Mouse (Mus musculus): ENCODE data around the gene Slc24a3. TPM values are rescaled to one million over a fixed set of nuclear protein-coding genes. Genes with fewer than 3 reads are reported as not detected.

Slc24a3 gene
- total and polyA plus RNA-seq, 3 experiments: not detected

DNA sequence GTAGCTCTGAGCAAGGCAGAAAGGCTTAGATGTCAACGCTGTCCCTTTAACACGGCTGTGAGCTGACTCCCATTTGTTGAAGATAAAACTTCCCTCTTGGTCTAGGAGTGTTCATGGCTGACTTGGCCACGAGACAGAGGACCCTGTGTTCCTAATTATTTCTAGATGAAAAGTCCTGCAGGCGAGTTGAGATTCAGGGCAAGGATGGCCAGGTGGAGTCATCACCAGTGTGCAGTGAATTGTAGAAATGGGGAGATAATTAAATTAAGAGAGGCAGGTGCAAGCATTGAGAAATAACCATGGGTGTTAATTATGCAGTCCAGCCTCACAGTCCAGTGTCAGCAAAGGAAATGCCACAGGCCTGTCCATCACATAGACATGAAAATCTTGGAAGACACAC lies 158.3 kb downstream of the Slc24a3 start:
- H3K27me3 ChIP-seq (ENCODE audit: control insufficient read depth in 1 of 2, insufficient read depth in 2 of 2, low read length in 2 of 2): no peaks in the 10 kb centered on the region
- no peak for DNase-seq (ENCODE audit: low read depth, low spot score)
- H3K4me3 ChIP-seq (ENCODE audit: control insufficient read depth in 1 of 2, insufficient read depth in 1 of 2, low read depth in 2 of 2, low read length in 2 of 2): no peak overlapping the region
- no peaks in the 10 kb centered on the region for H3K79me2 ChIP-seq (ENCODE audit: control insufficient read depth, insufficient read depth, low read length, poor library complexity)
- no peak overlapping the region for H3K27ac ChIP-seq (ENCODE audit: control insufficient read depth, low read depth, low read length)
- no peak for TF ChIP-seq POLR2AphosphoS2 (IDR thresholded peaks at IDR 0.05; ENCODE audit: low read length)
- H3K9me3 ChIP-seq (replicated peaks; ENCODE audit: insufficient read depth, low read length): no peaks in the 10 kb centered on the region
- no peaks in the 10 kb centered on the region for H3K4me1 ChIP-seq (ENCODE audit: control insufficient read depth in 1 of 2, insufficient read depth in 2 of 2, low read length in 2 of 2)
- H3K36me3 ChIP-seq (ENCODE audit: control insufficient read depth in 1 of 2, insufficient read depth in 2 of 2, low read length in 2 of 2): no peaks in the 10 kb centered on the region
- H3K9ac ChIP-seq (ENCODE audit: control insufficient read depth, low read depth, low read length, poor library complexity, severe bottlenecking): no peak overlapping the region

DNA sequence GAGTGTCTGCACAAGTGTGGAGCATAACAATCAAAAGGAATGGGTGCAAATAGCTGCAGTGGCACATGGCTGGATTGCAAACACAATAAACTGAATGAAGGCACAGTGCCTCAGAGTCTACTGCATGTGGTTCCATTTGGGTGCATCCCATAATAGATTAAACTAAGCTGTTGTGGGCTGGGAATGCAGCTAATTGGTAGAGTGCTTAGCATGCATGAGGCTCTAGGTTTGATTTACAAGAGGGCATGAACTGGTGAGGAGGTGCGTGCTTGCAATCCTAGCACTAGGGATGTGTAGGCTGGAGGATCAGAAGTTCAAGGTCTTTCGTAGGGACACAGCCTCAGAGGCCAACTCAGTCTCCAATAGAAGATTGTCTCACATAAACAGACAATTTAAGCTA lies 159.0 kb downstream of the Slc24a3 start:
- Histone ChIP-seq H3K27ac (ENCODE audit: control insufficient read depth, low read depth, low read length) (no peak overlapping the region), H3K27me3 (ENCODE audit: control insufficient read depth in 1 of 2, insufficient read depth in 2 of 2, low read length in 2 of 2) (no peaks in the 10 kb centered on the region), H3K9me3 (replicated peaks; ENCODE audit: insufficient read depth, low read length) (no peaks in the 10 kb centered on the region), H3K4me1 (ENCODE audit: control insufficient read depth in 1 of 2, insufficient read depth in 2 of 2, low read length in 2 of 2) (no peaks in the 10 kb centered on the region), H3K36me3 (ENCODE audit: control insufficient read depth in 1 of 2, insufficient read depth in 2 of 2, low read length in 2 of 2) (no peaks in the 10 kb centered on the region), H3K4me3 (ENCODE audit: control insufficient read depth in 1 of 2, insufficient read depth in 1 of 2, low read depth in 2 of 2, low read length in 2 of 2) (no peak overlapping the region), H3K9ac (ENCODE audit: control insufficient read depth, low read depth, low read length, poor library complexity, severe bottlenecking) (no peak overlapping the region), H3K79me2 (ENCODE audit: control insufficient read depth, insufficient read depth, low read length, poor library complexity) (no peaks in the 10 kb centered on the region)
- no peak for TF ChIP-seq MEF2A (IDR thresholded peaks at IDR 0.05; ENCODE audit: extremely low read depth, insufficient replicate concordance, low read depth, low read length, poor library complexity, severe bottlenecking)
- TF ChIP-seq BHLHE40 (IDR thresholded peaks at IDR 0.05; ENCODE audit: borderline replicate concordance, low read depth, low read length): no peak
- no peak for TF ChIP-seq HCFC1 (IDR thresholded peaks at IDR 0.05; ENCODE audit: low read depth, low read length)
- TF ChIP-seq POLR2AphosphoS2 (IDR thresholded peaks at IDR 0.05; ENCODE audit: low read length): no peak
- no peak for TF ChIP-seq SMC3 (IDR thresholded peaks at IDR 0.05; ENCODE audit: low read depth, low read length)
- no peak for TF ChIP-seq POLR2A (IDR thresholded peaks at IDR 0.05; ENCODE audit: control insufficient read depth in 1 of 2, insufficient read depth in 1 of 2, low read depth in 1 of 2, low read length in 2 of 2, poor library complexity in 1 of 2)
- TF ChIP-seq JUND (IDR thresholded peaks at IDR 0.05; ENCODE audit: low read depth, low read length): no peak
- TF ChIP-seq ETS1 (IDR thresholded peaks at IDR 0.05; ENCODE audit: low read depth, low read length): no peak
- no peak for TF ChIP-seq RAD21 (IDR thresholded peaks at IDR 0.05; ENCODE audit: low read depth, low read length)
- TF ChIP-seq MXI1 (IDR thresholded peaks at IDR 0.05; ENCODE audit: low read depth, low read length): no peak
- TF ChIP-seq E2F4 (IDR thresholded peaks at IDR 0.05; ENCODE audit: borderline replicate concordance, low read depth, low read length): no peak
- no peak for DNase-seq (ENCODE audit: low read depth, low spot score)

DNA sequence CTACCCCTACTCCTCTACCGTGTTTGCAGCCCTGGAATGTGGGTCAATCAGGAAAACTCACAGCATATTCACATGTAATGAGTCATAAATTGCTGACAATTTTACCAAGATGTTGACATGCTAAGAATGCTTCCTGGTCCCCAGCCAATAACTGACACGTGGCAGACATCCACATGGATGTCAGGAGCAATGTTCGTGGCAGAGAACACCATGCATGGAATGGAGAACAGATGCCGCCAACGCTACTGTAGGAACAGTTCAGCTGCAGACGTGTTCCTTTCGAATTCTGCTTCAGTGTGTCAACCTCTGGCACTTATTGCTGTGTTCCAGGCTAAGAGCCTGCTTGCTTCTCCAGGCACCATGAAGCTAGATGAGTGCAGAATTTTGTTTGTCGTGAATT lies 162.2 kb downstream of the Slc24a3 start:
- no peak for DNase-seq (ENCODE audit: low read depth, low spot score)
- Histone ChIP-seq H3K9ac (ENCODE audit: control insufficient read depth, low read depth, low read length, poor library complexity, severe bottlenecking) (no peak overlapping the region), H3K4me1 (ENCODE audit: control insufficient read depth in 1 of 2, insufficient read depth in 2 of 2, low read length in 2 of 2) (no peaks in the 10 kb centered on the region), H3K4me3 (ENCODE audit: control insufficient read depth in 1 of 2, insufficient read depth in 1 of 2, low read depth in 2 of 2, low read length in 2 of 2) (no peak overlapping the region), H3K79me2 (ENCODE audit: control insufficient read depth, insufficient read depth, low read length, poor library complexity) (no peaks in the 10 kb centered on the region), H3K9me3 (replicated peaks; ENCODE audit: insufficient read depth, low read length) (no peaks in the 10 kb centered on the region), H3K36me3 (ENCODE audit: control insufficient read depth in 1 of 2, insufficient read depth in 2 of 2, low read length in 2 of 2) (no peaks in the 10 kb centered on the region), H3K27me3 (ENCODE audit: control insufficient read depth in 1 of 2, insufficient read depth in 2 of 2, low read length in 2 of 2) (no peaks in the 10 kb centered on the region), H3K27ac (ENCODE audit: control insufficient read depth, low read depth, low read length) (no peak overlapping the region)
- no peak for TF ChIP-seq EP300 (IDR thresholded peaks at IDR 0.05; ENCODE audit: low read depth in 1 of 2, low read length in 2 of 2)
- no peak for TF ChIP-seq USF1 (IDR thresholded peaks at IDR 0.05; ENCODE audit: low read depth, low read length)
- TF ChIP-seq SIN3A (IDR thresholded peaks at IDR 0.05; ENCODE audit: low read length): no peak
- no peak for TF ChIP-seq HCFC1 (IDR thresholded peaks at IDR 0.05; ENCODE audit: low read depth, low read length)
- TF ChIP-seq E2F4 (IDR thresholded peaks at IDR 0.05; ENCODE audit: borderline replicate concordance, low read depth, low read length): no peak
- TF ChIP-seq TBP (IDR thresholded peaks at IDR 0.05; ENCODE audit: low read depth, low read length): no peak
- no peak for TF ChIP-seq GATA1 (IDR thresholded peaks at IDR 0.05; ENCODE audit: low read depth, low read length)
- TF ChIP-seq KAT2A (conservative IDR thresholded peaks at IDR 0.05; ENCODE audit: low read depth, low read length): no peak
- TF ChIP-seq RCOR1 (IDR thresholded peaks at IDR 0.05; ENCODE audit: low read depth, low read length): no peak
- no peak for TF ChIP-seq NRF1 (IDR thresholded peaks at IDR 0.05; ENCODE audit: insufficient read depth, low read depth, low read length, poor library complexity, severe bottlenecking)
- no peak for TF ChIP-seq ZKSCAN1 (IDR thresholded peaks at IDR 0.05; ENCODE audit: low read depth, low read length)
- TF ChIP-seq TAL1 (IDR thresholded peaks at IDR 0.05; ENCODE audit: low read length): no peak
- no peak for TF ChIP-seq MAZ (IDR thresholded peaks at IDR 0.05; ENCODE audit: low read depth, low read length)
- TF ChIP-seq RAD21 (IDR thresholded peaks at IDR 0.05; ENCODE audit: low read depth, low read length): no peak
- no peak for TF ChIP-seq MXI1 (IDR thresholded peaks at IDR 0.05; ENCODE audit: low read depth, low read length)
- no peak for TF ChIP-seq ZC3H11A (IDR thresholded peaks at IDR 0.05; ENCODE audit: low read depth, low read length)
- TF ChIP-seq CTCF (IDR thresholded peaks at IDR 0.05 in 2 of 3, conservative IDR thresholded peaks at IDR 0.05 in 1 of 3; ENCODE audit: control insufficient read depth in 1 of 3, insufficient read depth in 1 of 3, low read depth in 2 of 3, low read length in 3 of 3, poor library complexity in 1 of 3, severe bottlenecking in 1 of 3): no peak
- no peak for TF ChIP-seq UBTF (IDR thresholded peaks at IDR 0.05; ENCODE audit: borderline replicate concordance, insufficient read depth, low read depth, low read length)
- TF ChIP-seq USF2 (IDR thresholded peaks at IDR 0.05; ENCODE audit: borderline replicate concordance in 1 of 2, insufficient read depth in 1 of 2, low read depth in 1 of 2, low read length in 2 of 2): no peak
